ENCODE assay signal across 9 mouse cellular contexts in genomic region chr1:180719951-180720689, GRCm38 (mm10). TPM values are rescaled to one million over a fixed set of nuclear protein-coding genes. Genes with fewer than 3 reads are reported as not detected.
DNase-seq lines count a peak whose midpoint lies in the region; ATAC-seq and TF ChIP-seq lines count a peak whose summit lies in the region.
"Had no signal": no experiment of that assay in that cellular context is flagged by ENCODE, and none has a peak within 500 bp of the region (broad histone marks: within the 10 kb centered on the region; RNA-seq: fewer than 3 reads in every experiment).

No protein-coding gene starts in this region.

- no peaks in the 10 kb centered on the region for H3K9me3 ChIP-seq in kidney, embryonic 15.5 days (replicated peaks)
- H3K9me3 ChIP-seq in intestine, embryonic 15.5 days = no peaks in the 10 kb centered on the region
- no peaks in the 10 kb centered on the region for H3K9me3 ChIP-seq in stomach, postnatal 0 days (ENCODE audit: control insufficient read depth, low read length)
- H3K9me3 ChIP-seq: embryonic facial prominence, embryonic 12.5 days had no signal

- no peak for TF ChIP-seq EP300 in stomach, postnatal 0 days (optimal IDR thresholded peaks at IDR 0.05)

- no peaks in the 10 kb centered on the region for H3K36me3 ChIP-seq in kidney, embryonic 15.5 days
- H3K36me3 ChIP-seq in intestine, embryonic 15.5 days = no peaks in the 10 kb centered on the region
- H3K36me3 ChIP-seq in stomach, postnatal 0 days (ENCODE audit: control insufficient read depth, insufficient read depth, low read length) = no peaks in the 10 kb centered on the region
- H3K36me3 ChIP-seq: embryonic facial prominence, embryonic 12.5 days had no signal

- no peak for ATAC-seq in kidney, embryonic 15.5 days (replicated peaks; ENCODE audit: low FRiP score)
- peak; percentile 31; the same call in 1 of the 2 replicates for ATAC-seq in intestine, embryonic 15.5 days
- peak; percentile 51; the same call in 1 of the 2 replicates for ATAC-seq in stomach, postnatal 0 days (ENCODE audit: low FRiP score, low TSS enrichment)

- H3K4me2 ChIP-seq in kidney, embryonic 15.5 days = no peak overlapping the region
- H3K4me2 ChIP-seq in intestine, embryonic 15.5 days (replicated peaks) = no peak overlapping the region
- H3K4me2 ChIP-seq in stomach, postnatal 0 days (replicated peaks; ENCODE audit: low read depth) = no peak overlapping the region
- H3K4me2 ChIP-seq: embryonic facial prominence, embryonic 12.5 days had no signal

- no peak for TF ChIP-seq POLR2A in cerebellum, adult 2 months (IDR thresholded peaks at IDR 0.05; ENCODE audit: borderline replicate concordance, insufficient read depth, low read length)

- intact Hi-C loops in left cerebral cortex, postnatal 36 days (cut with DNase I) = loop anchor here (1.0 kb wide), 1 partner anchor 44 kb away; no protein-coding TSS in a partner anchor

- no peak overlapping the region for H3K4me3 ChIP-seq in kidney, embryonic 15.5 days (replicated peaks)
- H3K4me3 ChIP-seq in cerebellum, adult 2 months (replicated peaks; ENCODE audit: insufficient read depth, low read depth, low read length) = no peak overlapping the region
- H3K4me3 ChIP-seq in intestine, embryonic 15.5 days (replicated peaks) = no peak overlapping the region
- H3K4me3 ChIP-seq in stomach, postnatal 0 days (ENCODE audit: low read depth, low read length) = no peak overlapping the region
- H3K4me3 ChIP-seq: embryonic facial prominence, embryonic 12.5 days had no signal

- H3K4me1 ChIP-seq in kidney, embryonic 15.5 days = peaks cover 2% of the 10 kb centered on the region
- no peaks in the 10 kb centered on the region for H3K4me1 ChIP-seq in cerebellum, adult 2 months (ENCODE audit: control insufficient read depth, insufficient read depth, low read length)
- H3K4me1 ChIP-seq in intestine, embryonic 15.5 days (replicated peaks) = no peaks in the 10 kb centered on the region; the same call in 1 of the 2 replicates
- H3K4me1 ChIP-seq in stomach, postnatal 0 days (replicated peaks; ENCODE audit: control insufficient read depth, insufficient read depth) = no peaks in the 10 kb centered on the region

- no peak overlapping the region for H3K9ac ChIP-seq in kidney, embryonic 15.5 days
- no peak overlapping the region for H3K9ac ChIP-seq in intestine, embryonic 15.5 days
- no peak overlapping the region for H3K9ac ChIP-seq in stomach, postnatal 0 days (ENCODE audit: low read length)
- H3K9ac ChIP-seq: embryonic facial prominence, embryonic 12.5 days had no signal

- no peak overlapping the region for H3K27ac ChIP-seq in kidney, embryonic 15.5 days
- H3K27ac ChIP-seq in cerebellum, adult 2 months (ENCODE audit: insufficient read depth, low read length) = no peak overlapping the region
- no peak overlapping the region for H3K27ac ChIP-seq in intestine, embryonic 15.5 days
- no peak overlapping the region for H3K27ac ChIP-seq in stomach, postnatal 0 days (replicated peaks)
- H3K27ac ChIP-seq: embryonic facial prominence, embryonic 12.5 days had no signal

- H3K27me3 ChIP-seq in kidney, embryonic 15.5 days = no peaks in the 10 kb centered on the region
- no peaks in the 10 kb centered on the region for H3K27me3 ChIP-seq in cerebellum, adult 2 months (ENCODE audit: control insufficient read depth, insufficient read depth, low read length)
- no peaks in the 10 kb centered on the region for H3K27me3 ChIP-seq in intestine, embryonic 15.5 days (replicated peaks)
- no peaks in the 10 kb centered on the region for H3K27me3 ChIP-seq in stomach, postnatal 0 days (ENCODE audit: control insufficient read depth, insufficient read depth, low read length)
- H3K27me3 ChIP-seq: embryonic facial prominence, embryonic 12.5 days had no signal

- peak; percentile 71 for DNase-seq in kidney, adult 11 months
- peak; percentile 68 to 84 for DNase-seq in cerebellum, adult 2 months
- DNase-seq in frontal cortex, postnatal 14 days (ENCODE audit: low spot score in 2 of 2) = peak; percentile 36 to 67
- DNase-seq in left cerebral cortex, postnatal 36 days (ENCODE audit: low spot score in 2 of 2) = peak; percentile 51 to 66
- peak; percentile 67 to 84 for DNase-seq in natural killer cell, adult 2 months (ENCODE audit: low spot score in 2 of 2)
- DNase-seq in stomach, postnatal 0 days (ENCODE audit: low spot score) = peak; percentile 82

- TF ChIP-seq CTCF in cerebellum, adult 2 months (IDR thresholded peaks at IDR 0.05; ENCODE audit: borderline replicate concordance, insufficient read depth, low read depth, low read length) = peak; percentile 97
- peak; percentile 97 for TF ChIP-seq CTCF in stomach, postnatal 0 days (IDR thresholded peaks at IDR 0.05; ENCODE audit: low read depth)

- 43% methylated on average over 5 of the region's 5 CpGs for WGBS in kidney, embryonic 15.5 days
- WGBS in cerebellum, adult 2 months = 11% methylated on average over 5 of the region's 5 CpGs
- 51% methylated on average over 5 of the region's 5 CpGs for WGBS in intestine, embryonic 15.5 days
- 44% methylated on average over 5 of the region's 5 CpGs for WGBS in stomach, postnatal 0 days

RNA-seq across cellular contexts. Expression of gene Acbd3, which starts 5.7 kb away (rescaled TPM):
- polyA plus RNA-seq in kidney, embryonic 15.5 days (2015; fragmentation: Nextera tagmentation; extraction: Ambion mirVana) = 22.1 and 24.2 TPM in 2 replicates
- polyA plus RNA-seq in cerebellum, adult 2 months (2012; rRNA removed) = 27.2 and 28.1 TPM in 2 replicates
- 18.8 and 20.0 TPM in 2 replicates for polyA plus RNA-seq in intestine, embryonic 15.5 days (2015; fragmentation: Nextera tagmentation; extraction: Ambion mirVana)
- 10 to 100 TPM; 30.1 to 35.1 TPM for total RNA-seq in left cerebral cortex, postnatal 36 days (2021)
- 16.6 and 16.7 TPM in 2 replicates for polyA plus RNA-seq in stomach, postnatal 0 days (2015; fragmentation: Nextera tagmentation; extraction: Ambion mirVana)

RNA-seq across cellular contexts. Expression of gene Mixl1, which starts 23.3 kb away (rescaled TPM):
- polyA plus RNA-seq in kidney, embryonic 15.5 days (2015; fragmentation: Nextera tagmentation; extraction: Ambion mirVana) = 0.39 and 0.59 TPM in 2 replicates
- not detected in 2 replicates for polyA plus RNA-seq in cerebellum, adult 2 months (2012; rRNA removed)
- polyA plus RNA-seq in intestine, embryonic 15.5 days (2015; fragmentation: Nextera tagmentation; extraction: Ambion mirVana) = 0.19 and 0.24 TPM in 2 replicates
- not detected for total RNA-seq in left cerebral cortex, postnatal 36 days (2021)
- polyA plus RNA-seq in stomach, postnatal 0 days (2015; fragmentation: Nextera tagmentation; extraction: Ambion mirVana) = 0.04 and 0.05 TPM in 2 replicates
